Mouse (Mus musculus): ENCODE data around the gene Kcnip4. TPM values are rescaled to one million over a fixed set of nuclear protein-coding genes. Genes with fewer than 3 reads are reported as not detected.
A peak's percentile ranks its signal among the peaks of the same experiment; 100 is the strongest.

Kcnip4 gene
- polyA plus RNA-seq, 1 experiment from 2014 or later = 4.5 TPM

DNA sequence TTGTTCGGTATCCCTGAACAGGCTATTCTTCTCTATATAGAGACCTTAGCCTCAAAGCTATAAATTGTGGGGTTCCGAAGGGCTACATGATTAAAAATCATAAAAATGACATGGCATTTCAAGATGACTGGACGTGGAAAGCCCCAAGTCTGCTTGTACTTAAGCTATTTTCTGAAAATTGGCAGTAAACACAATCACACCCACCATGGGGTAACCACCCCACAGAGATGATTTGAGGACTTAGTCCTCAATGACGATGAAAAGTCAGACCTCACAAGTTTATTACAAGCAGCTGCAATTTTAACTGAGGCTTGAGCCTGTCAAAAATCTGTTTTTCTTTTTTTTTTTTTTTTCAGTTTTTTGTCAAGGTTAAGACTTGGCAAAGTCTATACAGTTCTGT lies 527.3 kb downstream of the Kcnip4 start:
- 79% methylated on average over 4 of the region's 4 CpGs for WGBS
- H3K36me3 ChIP-seq (ENCODE audit: control insufficient read depth, insufficient read depth, low read length) = no peaks in the 10 kb centered on the region
- DNase-seq (ENCODE audit: low spot score) = no peak

DNA sequence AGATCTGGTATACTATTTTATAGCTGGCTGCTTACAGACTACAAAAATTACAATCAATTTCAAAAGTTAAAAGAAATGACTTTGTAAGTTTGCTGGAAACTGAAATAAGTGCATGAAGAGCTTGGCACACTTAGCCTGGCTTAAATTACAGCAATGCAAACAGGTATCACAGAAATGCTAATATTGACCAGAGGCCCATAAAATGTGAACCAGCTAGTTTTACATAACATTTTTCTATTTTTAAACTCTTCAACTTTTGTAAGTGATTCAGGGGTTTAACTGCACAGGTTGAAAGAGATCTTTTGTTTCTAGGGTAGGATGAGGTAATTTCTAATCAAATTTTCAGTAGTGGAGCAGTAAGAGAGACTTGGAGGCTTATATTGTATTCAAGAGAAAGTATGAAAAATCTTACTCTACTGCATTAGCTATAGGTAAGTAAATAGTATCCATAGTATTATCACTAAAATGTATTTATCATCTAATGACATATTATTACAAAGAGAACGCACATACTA lies 535.5 kb downstream of the Kcnip4 start:
- Histone ChIP-seq H3K4me3 (ENCODE audit: low read depth, low read length) (no peak overlapping the region), H3K9ac (ENCODE audit: low read length) (no peak overlapping the region), H3K27me3 (replicated peaks; ENCODE audit: control insufficient read depth, insufficient read depth, low read length) (no peaks in the 10 kb centered on the region), H3K9me3 (ENCODE audit: control insufficient read depth, low read length) (no peaks in the 10 kb centered on the region), H3K27ac (ENCODE audit: low read depth) (no peak overlapping the region), H3K4me2 (ENCODE audit: low read length) (no peak overlapping the region), H3K36me3 (ENCODE audit: control insufficient read depth, insufficient read depth, low read length) (no peaks in the 10 kb centered on the region), H3K4me1 (replicated peaks; ENCODE audit: control insufficient read depth, insufficient read depth, low read length) (no peaks in the 10 kb centered on the region)
- no peak for ATAC-seq (replicated peaks; ENCODE audit: low FRiP score, low TSS enrichment, low read depth)
- no peak for DNase-seq (ENCODE audit: low spot score)
- WGBS = 72% methylated on average over 1 of the region's 1 CpGs

More for the DNA sequence above, 527.3 kb downstream of the Kcnip4 start:
- no peak overlapping the region for H3K9ac ChIP-seq (ENCODE audit: low read length)
- H3K4me3 ChIP-seq (ENCODE audit: low read depth, low read length) = no peak overlapping the region
- H3K27ac ChIP-seq (ENCODE audit: low read depth) = no peak overlapping the region
- no peak overlapping the region for H3K4me2 ChIP-seq (ENCODE audit: low read length)
- H3K9me3 ChIP-seq (ENCODE audit: control insufficient read depth, low read length) = no peaks in the 10 kb centered on the region
- ATAC-seq (replicated peaks; ENCODE audit: low FRiP score, low TSS enrichment, low read depth) = no peak
- H3K4me1 ChIP-seq (replicated peaks; ENCODE audit: control insufficient read depth, insufficient read depth, low read length) = no peaks in the 10 kb centered on the region
- H3K27me3 ChIP-seq (replicated peaks; ENCODE audit: control insufficient read depth, insufficient read depth, low read length) = no peaks in the 10 kb centered on the region

DNA sequence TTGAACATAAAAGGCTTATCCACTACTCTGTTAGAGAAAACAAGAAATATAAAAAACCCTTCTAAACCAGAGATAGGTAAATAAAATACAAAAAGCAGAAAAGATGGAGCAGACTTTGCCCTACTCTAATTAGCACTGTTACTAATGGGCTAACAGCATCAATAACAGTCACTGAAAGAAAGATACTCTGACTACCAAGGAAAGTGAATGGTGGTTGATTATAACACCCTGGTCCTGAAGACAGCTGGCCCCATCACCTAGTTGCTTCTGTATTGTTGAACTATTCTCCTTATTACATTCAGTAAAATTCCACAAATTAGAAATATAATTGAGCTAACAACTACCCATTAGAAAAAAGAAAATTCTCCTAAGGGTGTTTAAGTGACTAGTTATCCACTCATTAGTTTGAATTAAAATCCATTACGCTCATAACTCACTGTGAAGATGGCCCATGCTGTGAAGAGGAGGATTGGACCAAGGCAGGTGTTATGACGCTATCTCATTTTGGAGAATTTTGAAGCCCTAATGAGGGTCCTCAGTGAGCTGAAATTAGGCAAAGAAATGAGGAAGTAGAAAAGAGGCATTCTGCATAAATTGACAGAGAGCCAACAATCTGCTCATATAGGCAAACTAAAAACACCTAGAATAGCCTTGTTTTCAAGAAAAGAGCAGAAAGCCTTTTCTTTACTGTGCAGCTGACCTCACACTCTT lies 582.2 kb downstream of the Kcnip4 start:
- ATAC-seq (replicated peaks; ENCODE audit: low FRiP score, low TSS enrichment, low read depth) (no peak), DNase-seq (ENCODE audit: low spot score) (no peak)
- Histone ChIP-seq H3K4me2 (ENCODE audit: low read length) (no peak overlapping the region), H3K4me3 (ENCODE audit: low read depth, low read length) (no peak overlapping the region), H3K27ac (ENCODE audit: low read depth) (no peak overlapping the region), H3K9ac (ENCODE audit: low read length) (no peak overlapping the region), H3K27me3 (replicated peaks; ENCODE audit: control insufficient read depth, insufficient read depth, low read length) (no peaks in the 10 kb centered on the region), H3K4me1 (replicated peaks; ENCODE audit: control insufficient read depth, insufficient read depth, low read length) (no peaks in the 10 kb centered on the region), H3K36me3 (ENCODE audit: control insufficient read depth, insufficient read depth, low read length) (no peaks in the 10 kb centered on the region), H3K9me3 (ENCODE audit: control insufficient read depth, low read length) (no peaks in the 10 kb centered on the region)
- 92% methylated on average over 2 of the region's 2 CpGs for WGBS

DNA sequence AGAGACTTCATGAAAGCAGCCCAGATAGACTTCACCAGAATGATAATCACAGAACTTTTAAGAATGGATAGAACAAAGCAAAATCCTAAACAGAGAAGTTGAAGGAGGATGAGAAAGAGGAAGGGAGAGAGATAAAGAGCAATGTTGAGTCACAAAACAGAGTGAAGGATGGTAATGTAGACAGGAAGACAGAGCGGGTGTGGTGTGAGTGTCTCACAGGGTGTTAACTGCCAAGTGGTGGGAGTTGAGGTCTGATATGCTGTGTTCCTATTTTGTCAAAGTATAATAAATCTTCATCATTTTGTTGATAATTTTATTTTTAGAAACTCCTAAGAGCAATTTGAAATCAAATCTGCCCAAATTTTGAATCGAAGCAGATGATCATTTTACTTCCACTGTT lies 592.8 kb downstream of the Kcnip4 start:
- no peak for DNase-seq (ENCODE audit: low spot score)
- Histone ChIP-seq H3K36me3 (ENCODE audit: control insufficient read depth, insufficient read depth, low read length) (no peaks in the 10 kb centered on the region), H3K27me3 (replicated peaks; ENCODE audit: control insufficient read depth, insufficient read depth, low read length) (no peaks in the 10 kb centered on the region), H3K27ac (ENCODE audit: low read depth) (no peak overlapping the region), H3K4me1 (replicated peaks; ENCODE audit: control insufficient read depth, insufficient read depth, low read length) (no peaks in the 10 kb centered on the region), H3K9me3 (ENCODE audit: control insufficient read depth, low read length) (no peaks in the 10 kb centered on the region), H3K4me3 (ENCODE audit: low read depth, low read length) (no peak overlapping the region), H3K9ac (ENCODE audit: low read length) (no peak overlapping the region), H3K4me2 (ENCODE audit: low read length) (no peak overlapping the region)
- 90% methylated on average over 2 of the region's 2 CpGs for WGBS
- ATAC-seq (replicated peaks; ENCODE audit: low FRiP score, low TSS enrichment, low read depth) = no peak

DNA sequence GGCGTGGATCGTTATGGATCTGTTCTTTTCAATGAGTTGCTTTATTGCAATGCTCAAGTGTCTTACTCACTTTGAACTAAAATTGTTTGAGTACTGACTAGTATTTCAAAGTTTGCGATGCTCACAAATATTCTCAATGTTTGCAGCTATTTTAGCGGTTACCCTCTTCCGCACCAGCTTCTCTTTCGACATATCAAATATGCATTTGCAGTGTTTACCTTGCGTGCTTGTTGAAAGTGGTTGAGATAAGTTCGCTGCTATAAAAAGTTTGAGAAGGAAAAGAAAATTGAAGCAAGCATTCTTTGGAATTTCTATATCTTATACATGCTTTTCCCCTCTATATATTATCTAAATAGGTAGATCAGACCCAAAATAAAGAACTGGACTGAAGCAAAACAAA lies 634.5 kb downstream of the Kcnip4 start:
- WGBS = 60% methylated on average over 8 of the region's 8 CpGs

DNA sequence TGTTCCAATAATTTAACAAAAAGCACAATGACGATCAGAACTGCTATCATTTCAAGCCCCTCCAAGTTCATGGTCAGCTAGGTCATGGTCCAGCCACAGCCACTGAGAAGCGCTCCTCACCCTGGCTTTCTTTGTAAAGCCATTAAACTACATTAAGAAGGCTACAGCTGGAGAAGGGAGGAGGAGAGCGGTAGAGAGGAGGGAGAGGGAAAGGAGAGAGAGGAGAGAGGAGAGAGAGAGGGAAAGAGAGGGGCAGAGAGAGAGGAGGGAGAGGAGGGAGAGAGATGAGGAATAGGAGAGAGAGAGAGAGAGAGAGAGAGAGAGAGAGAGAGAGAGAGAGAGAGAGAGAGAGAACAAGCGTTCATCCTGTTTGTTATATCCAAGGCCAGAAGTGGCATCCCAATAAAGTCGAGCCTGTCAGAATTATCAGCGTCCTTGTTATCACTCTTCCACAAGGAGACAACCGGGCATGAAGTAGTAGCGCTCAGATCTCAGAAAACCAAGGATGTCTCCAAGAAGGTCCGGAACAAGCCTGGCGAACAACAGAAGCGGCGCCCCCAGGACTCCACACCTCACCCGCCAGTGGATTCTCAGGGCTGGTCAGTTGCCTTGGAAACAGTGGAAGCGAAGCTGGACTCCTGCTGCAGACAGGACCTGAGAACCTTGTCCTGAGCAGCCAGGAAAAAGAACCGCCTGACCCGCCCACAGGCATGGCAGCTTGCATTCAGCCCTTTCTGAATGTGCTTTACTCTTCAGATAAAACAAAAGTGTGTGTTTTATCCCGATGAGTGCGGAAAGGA lies 635.1 kb downstream of the Kcnip4 start:
- H3K4me3 ChIP-seq (ENCODE audit: low read depth, low read length) = peak overlapping the region; percentile 18; the same call in 1 of the 2 replicates
- WGBS = 7% methylated on average over 18 of the region's 18 CpGs
- peak overlapping the region; percentile 53 for H3K4me2 ChIP-seq (ENCODE audit: low read length)
- ATAC-seq (replicated peaks; ENCODE audit: low FRiP score, low TSS enrichment, low read depth) (no peak), DNase-seq (ENCODE audit: low spot score) (peak; percentile 55)
- H3K4me1 ChIP-seq (replicated peaks; ENCODE audit: control insufficient read depth, insufficient read depth, low read length) = no peaks in the 10 kb centered on the region
- H3K9me3 ChIP-seq (ENCODE audit: control insufficient read depth, low read length) = no peaks in the 10 kb centered on the region
- H3K27me3 ChIP-seq (replicated peaks; ENCODE audit: control insufficient read depth, insufficient read depth, low read length) = no peaks in the 10 kb centered on the region
- H3K27ac ChIP-seq (ENCODE audit: low read depth) = no peak overlapping the region
- peak overlapping the region; percentile 13; the same call in 1 of the 2 replicates for H3K9ac ChIP-seq (ENCODE audit: low read length)
- H3K36me3 ChIP-seq (ENCODE audit: control insufficient read depth, insufficient read depth, low read length) = no peaks in the 10 kb centered on the region

More for the DNA sequence above, 634.5 kb downstream of the Kcnip4 start:
- Histone ChIP-seq H3K9me3 (ENCODE audit: control insufficient read depth, low read length) (no peaks in the 10 kb centered on the region), H3K4me2 (ENCODE audit: low read length) (peak overlapping the region; percentile 53), H3K9ac (ENCODE audit: low read length) (no peak overlapping the region), H3K36me3 (ENCODE audit: control insufficient read depth, insufficient read depth, low read length) (no peaks in the 10 kb centered on the region), H3K4me3 (ENCODE audit: low read depth, low read length) (peak overlapping the region; percentile 18; the same call in 1 of the 2 replicates), H3K27me3 (replicated peaks; ENCODE audit: control insufficient read depth, insufficient read depth, low read length) (no peaks in the 10 kb centered on the region), H3K27ac (ENCODE audit: low read depth) (no peak overlapping the region), H3K4me1 (replicated peaks; ENCODE audit: control insufficient read depth, insufficient read depth, low read length) (no peaks in the 10 kb centered on the region)
- no peak for DNase-seq (ENCODE audit: low spot score)
- no peak for ATAC-seq (replicated peaks; ENCODE audit: low FRiP score, low TSS enrichment, low read depth)

DNA sequence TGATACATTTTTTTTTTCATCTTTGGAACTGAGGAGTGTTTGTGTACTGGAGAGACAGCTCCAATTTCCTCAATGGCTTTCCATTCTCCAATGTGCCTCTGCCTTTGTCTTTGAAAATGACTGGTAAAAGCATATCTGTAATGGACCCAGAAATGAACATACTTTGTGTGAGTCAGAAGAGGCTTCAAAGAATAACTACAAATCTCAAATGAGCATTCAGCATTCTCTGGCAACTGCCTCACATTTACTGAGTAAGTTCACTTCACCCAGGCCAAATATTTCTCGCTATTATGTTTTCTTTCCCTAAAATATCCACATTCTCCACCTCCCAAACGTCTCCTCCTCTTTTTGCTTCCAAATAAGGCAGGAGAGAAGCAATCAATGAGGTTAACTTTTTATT lies 646.6 kb downstream of the Kcnip4 start:
- Histone ChIP-seq H3K27ac (ENCODE audit: low read depth) (no peak overlapping the region), H3K4me1 (replicated peaks; ENCODE audit: control insufficient read depth, insufficient read depth, low read length) (no peaks in the 10 kb centered on the region), H3K27me3 (replicated peaks; ENCODE audit: control insufficient read depth, insufficient read depth, low read length) (no peaks in the 10 kb centered on the region), H3K9ac (ENCODE audit: low read length) (no peak overlapping the region), H3K4me3 (ENCODE audit: low read depth, low read length) (no peak overlapping the region), H3K36me3 (ENCODE audit: control insufficient read depth, insufficient read depth, low read length) (no peaks in the 10 kb centered on the region), H3K9me3 (ENCODE audit: control insufficient read depth, low read length) (no peaks in the 10 kb centered on the region), H3K4me2 (ENCODE audit: low read length) (no peak overlapping the region)
- DNase-seq (ENCODE audit: low spot score) (no peak), ATAC-seq (replicated peaks; ENCODE audit: low FRiP score, low TSS enrichment, low read depth) (no peak)
- WGBS = 61% methylated on average over 2 of the region's 2 CpGs

DNA sequence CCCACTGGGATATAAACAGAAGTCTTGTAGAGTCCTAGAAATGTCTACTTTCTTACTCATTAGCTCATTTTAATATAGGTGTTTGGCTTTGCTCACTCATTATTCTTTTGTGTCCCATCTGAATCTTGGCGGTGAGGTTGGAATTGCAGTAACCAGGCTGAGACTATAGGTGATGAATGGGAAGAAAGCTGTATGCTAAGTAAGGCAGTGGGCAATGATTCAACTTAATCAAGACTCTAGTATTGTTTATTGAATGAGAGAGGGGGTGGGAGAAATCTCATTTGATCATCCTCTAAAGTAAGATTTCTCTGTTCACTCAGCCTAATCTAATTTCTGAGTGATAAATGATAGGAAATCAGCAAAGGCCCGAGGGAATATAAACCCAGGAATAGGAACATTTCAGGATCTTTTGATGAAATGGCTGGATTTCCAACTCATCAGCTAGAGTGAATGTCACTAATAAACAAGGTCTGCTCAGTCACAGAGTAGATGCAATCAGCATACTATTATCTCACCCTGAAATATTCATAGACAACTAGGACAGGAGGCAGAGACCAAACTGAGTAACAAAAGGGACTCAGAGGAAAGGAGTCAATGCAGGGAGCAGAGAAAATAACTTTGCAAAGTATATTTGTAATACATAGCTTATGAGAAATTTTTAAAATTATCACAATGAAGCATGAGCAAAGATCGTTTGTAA lies 660.3 kb downstream of the Kcnip4 start:
- 64% methylated on average over 3 of the region's 3 CpGs for WGBS
- H3K4me3 ChIP-seq (ENCODE audit: low read depth, low read length) = no peak overlapping the region
- H3K9ac ChIP-seq (ENCODE audit: low read length) = no peak overlapping the region
- H3K4me2 ChIP-seq (ENCODE audit: low read length) = no peak overlapping the region
- H3K27me3 ChIP-seq (replicated peaks; ENCODE audit: control insufficient read depth, insufficient read depth, low read length) = no peaks in the 10 kb centered on the region
- H3K9me3 ChIP-seq (ENCODE audit: control insufficient read depth, low read length) = no peaks in the 10 kb centered on the region
- no peak for ATAC-seq (replicated peaks; ENCODE audit: low FRiP score, low TSS enrichment, low read depth)
- DNase-seq (ENCODE audit: low spot score) = no peak
- no peaks in the 10 kb centered on the region for H3K36me3 ChIP-seq (ENCODE audit: control insufficient read depth, insufficient read depth, low read length)
- H3K27ac ChIP-seq (ENCODE audit: low read depth) = no peak overlapping the region
- H3K4me1 ChIP-seq (replicated peaks; ENCODE audit: control insufficient read depth, insufficient read depth, low read length) = no peaks in the 10 kb centered on the region
